In genomic region chr9:45274218-45274617, GRCm38 (mm10) we compare ENCODE assay signal across 1 mouse cellular context.
A peak's percentile ranks its signal among the peaks of the same experiment; 100 is the strongest.
TF ChIP-seq lines count a peak whose summit lies in the region.

No protein-coding gene starts in this region.

TF ChIP-seq in MEL, 35 proteins besides CTCF, POLR2A, EP300 and RAD21 (continued from another document):
- no peak for TF ChIP-seq NRF1 (IDR thresholded peaks at IDR 0.05; ENCODE audit: insufficient read depth, low read depth, low read length, poor library complexity, severe bottlenecking)
- peak; percentile 67 for TF ChIP-seq MYB (IDR thresholded peaks at IDR 0.05; ENCODE audit: low read depth, low read length)
- peak; percentile 22; the same call in 1 of the 2 replicates for TF ChIP-seq ZC3H11A (IDR thresholded peaks at IDR 0.05; ENCODE audit: low read depth, low read length)
- TF ChIP-seq TCF12 (IDR thresholded peaks at IDR 0.05; ENCODE audit: low read depth, low read length), result peak; percentile 99
- peak; percentile 91 for TF ChIP-seq SIN3A (IDR thresholded peaks at IDR 0.05; ENCODE audit: low read length)
- peak; percentile 65; the same call in 1 of the 2 replicates for TF ChIP-seq ZKSCAN1 (IDR thresholded peaks at IDR 0.05; ENCODE audit: low read depth, low read length)
- peak; percentile 40; the same call in 1 of the 2 replicates for TF ChIP-seq KAT2A (conservative IDR thresholded peaks at IDR 0.05; ENCODE audit: low read depth, low read length)
- TF ChIP-seq GATA1 (IDR thresholded peaks at IDR 0.05; ENCODE audit: low read depth, low read length), result peak; percentile 98
- TF ChIP-seq JUND (IDR thresholded peaks at IDR 0.05; ENCODE audit: low read depth, low read length), result peak; percentile 30; the same call in 1 of the 2 replicates
- peak; percentile 78 for TF ChIP-seq MAX (IDR thresholded peaks at IDR 0.05; ENCODE audit: low read length)
- no peak for TF ChIP-seq USF1 (IDR thresholded peaks at IDR 0.05; ENCODE audit: low read depth, low read length)
- peak; percentile 52 for TF ChIP-seq CHD2 (IDR thresholded peaks at IDR 0.05; ENCODE audit: low read length)
- peak; percentile 50; the same call in 1 of the 2 replicates for TF ChIP-seq GABPA (IDR thresholded peaks at IDR 0.05; ENCODE audit: low read depth, low read length)
